Mouse (Mus musculus) adrenal gland, postnatal 14 days (tissue): ENCODE data around the gene Tcf7l2. TPM values are rescaled to one million over a fixed set of nuclear protein-coding genes. Genes with fewer than 3 reads are reported as not detected.

ENCODE experiments used
- DNase-seq: peaks from one replicate; pipeline ENCODE4 v3.0.0; 2021; ENCODE audit warnings: mixed read lengths
- long read RNA-seq, 2 experiments: library from polyadenylated mRNA; stranded (forward); transcript quantifications; one replicate each; pipeline ENCODE4 v2.0.0; 2021
- total RNA-seq: library from RNA; stranded (reverse); gene quantifications from 2 replicates; pipeline ENCODE4 v1.2.3, GENCODE M21; 2021

The Tcf7l2 gene
- 26.6 and 29.7 TPM in 2 replicates for total RNA-seq
- long read RNA-seq, experiment 1, partial matches to known transcripts, result 1 of 12 reads
- long read RNA-seq, experiment 1, other reads (novel, unspliced or antisense), result 10 of 12 reads
- long read RNA-seq, experiment 2, partial matches to known transcripts, result 2 of 8 reads
- long read RNA-seq, experiment 2, other reads (novel, unspliced or antisense), result 6 of 8 reads

GRCm38 (mm10) chr19:55741439-55741928 is at the start of gene Tcf7l2:
Tcf7l2 (plus strand) TSS chr19:55741820.
- peak; percentile 95 for DNase-seq

- no peak for DNase-seq
These were observed 47.0 kb upstream of the Tcf7l2 start for GRCm38 (mm10) chr19:55694651-55695050.

DNA sequence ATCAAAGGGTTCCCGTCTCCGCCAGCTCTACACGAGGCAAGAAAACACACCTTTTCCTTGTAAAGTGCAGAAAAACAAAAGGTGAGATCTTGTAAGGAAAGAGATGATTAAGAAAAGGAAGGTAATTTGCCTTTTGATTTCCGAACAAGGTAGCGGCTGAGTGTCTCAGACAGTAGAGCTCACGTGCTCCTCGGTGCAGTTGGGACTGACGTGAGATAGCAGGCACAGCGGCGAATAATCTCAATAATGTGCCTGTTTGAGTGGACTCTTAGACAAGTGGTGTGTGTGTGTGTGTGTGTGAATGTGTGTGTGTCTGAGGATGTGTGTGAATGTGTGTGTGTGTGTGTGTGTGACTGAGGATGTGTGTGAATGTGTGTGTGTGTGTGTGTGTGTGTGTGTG is 46.2 kb upstream of the Tcf7l2 start:
- no peak for DNase-seq

DNA sequence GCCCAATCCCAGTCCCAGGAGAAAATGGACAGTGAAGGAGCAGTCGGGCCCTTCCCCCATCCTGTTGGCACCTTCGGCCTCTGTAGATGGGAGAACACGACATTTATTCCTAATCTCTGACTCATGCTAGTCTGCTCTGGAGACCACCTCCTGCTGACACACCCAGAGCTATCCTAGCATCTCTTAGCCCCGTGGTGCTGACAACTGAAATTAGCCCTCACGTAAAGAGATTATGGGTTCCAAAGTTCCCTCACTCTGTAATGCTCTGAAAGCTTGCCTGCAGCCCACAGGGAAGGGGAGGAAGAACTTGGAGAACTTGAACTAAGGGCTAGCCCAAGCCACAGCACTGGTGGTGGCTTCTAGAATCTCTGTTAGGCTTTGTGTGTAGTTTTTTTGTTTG is 42.7 kb upstream of the Tcf7l2 start:
- no peak for DNase-seq

DNA sequence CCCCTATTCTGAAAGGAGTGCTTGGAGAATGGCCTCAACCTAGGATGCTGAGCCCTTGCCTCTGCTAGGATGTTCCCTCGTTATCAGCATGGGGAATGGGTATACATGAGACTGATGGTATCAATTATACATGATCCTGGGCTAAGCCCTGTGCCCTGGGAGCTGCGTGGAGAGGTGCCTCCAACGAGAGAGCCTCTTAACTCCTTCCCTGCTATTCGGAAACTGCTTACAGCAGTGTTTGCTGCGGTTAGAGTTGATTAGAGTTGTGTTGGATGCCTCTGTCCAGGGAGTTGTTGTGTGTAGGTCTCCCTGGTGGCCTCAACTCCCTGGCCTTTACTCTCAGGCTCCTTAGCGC is 41.4 kb upstream of the Tcf7l2 start:
- no peak for DNase-seq

DNA sequence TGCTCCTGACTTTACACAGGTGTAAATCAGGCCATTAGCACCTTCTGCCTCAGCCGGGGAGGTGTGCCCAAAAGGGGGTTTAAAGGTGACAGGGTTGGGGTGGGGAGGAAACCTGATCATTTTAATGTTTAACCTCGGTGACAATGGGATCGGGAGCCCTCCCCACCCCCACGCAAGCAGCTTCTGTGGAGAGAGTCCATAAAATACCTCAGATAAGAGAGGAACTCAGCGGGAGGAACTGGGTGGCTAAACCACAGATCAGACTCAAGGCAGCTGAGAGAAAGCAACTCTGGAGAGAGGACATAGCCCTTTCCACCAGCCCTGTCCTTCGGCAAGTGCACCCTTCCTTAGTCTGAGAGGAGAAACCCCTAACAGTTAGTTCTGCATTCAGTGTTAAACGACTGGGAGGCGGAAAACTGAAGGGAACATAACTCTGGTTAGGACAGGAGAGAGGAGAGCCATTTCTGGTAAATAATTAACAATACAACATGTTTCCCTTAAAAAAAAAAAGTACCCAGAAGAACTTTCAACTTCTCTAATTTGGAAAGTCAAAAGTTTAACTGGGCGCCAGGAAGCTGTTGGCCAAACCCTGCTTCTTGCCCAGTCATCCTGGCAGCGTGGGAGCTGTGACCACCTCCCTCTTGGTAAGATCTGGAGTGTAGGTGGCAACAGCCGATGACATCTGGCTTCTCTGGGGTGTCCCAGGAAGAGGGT is 40.9 kb upstream of the Tcf7l2 start:
- DNase-seq, result no peak

GRCm38 (mm10) chr19:55701283-55701633 is 40.4 kb upstream of the Tcf7l2 start:
- no peak for DNase-seq

DNA sequence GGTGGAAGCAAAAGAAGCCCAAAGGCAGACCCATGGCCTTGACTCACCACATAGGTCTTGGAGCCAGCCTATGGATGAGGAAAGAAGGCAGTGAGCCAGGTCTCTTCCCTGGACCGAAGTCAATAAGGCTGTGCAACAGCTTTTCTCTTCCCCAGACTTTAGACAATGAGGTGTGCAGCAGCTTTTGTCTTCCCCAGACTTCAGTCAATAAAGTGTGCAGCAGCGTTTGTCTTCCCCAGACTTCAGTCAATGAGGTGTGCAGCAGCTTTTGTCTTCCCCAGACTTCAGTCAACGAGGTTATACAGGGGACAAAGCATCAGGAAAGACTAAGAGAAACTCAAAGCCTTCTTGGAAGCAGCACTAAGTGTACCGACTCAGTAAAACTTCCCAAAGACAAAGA is 39.5 kb upstream of the Tcf7l2 start:
- DNase-seq, result no peak

- DNase-seq, result no peak
These were observed 38.9 kb upstream of the Tcf7l2 start for GRCm38 (mm10) chr19:55702716-55703115.

GRCm38 (mm10) chr19:55704071-55704470 is 37.5 kb upstream of the Tcf7l2 start:
- no peak for DNase-seq

DNA sequence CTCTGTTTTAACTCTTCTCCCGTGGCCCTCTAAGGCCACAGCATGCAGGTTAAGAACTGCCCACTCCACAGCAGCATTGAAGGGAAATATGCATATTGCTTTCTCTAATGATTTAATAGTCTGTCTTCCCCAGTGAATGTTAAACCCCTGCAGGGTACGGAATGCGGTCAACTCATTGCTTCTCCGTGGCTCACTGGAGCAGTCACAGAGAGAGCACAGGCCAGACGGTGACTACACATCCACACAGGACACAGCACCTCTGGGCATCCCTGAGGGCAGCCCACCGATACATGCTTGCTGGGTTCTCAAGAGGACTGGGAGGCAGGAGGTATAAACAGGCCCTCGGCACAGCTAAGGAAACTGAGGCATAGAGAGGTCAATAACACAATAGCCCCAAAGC is 35.3 kb upstream of the Tcf7l2 start:
- DNase-seq, result no peak

DNA sequence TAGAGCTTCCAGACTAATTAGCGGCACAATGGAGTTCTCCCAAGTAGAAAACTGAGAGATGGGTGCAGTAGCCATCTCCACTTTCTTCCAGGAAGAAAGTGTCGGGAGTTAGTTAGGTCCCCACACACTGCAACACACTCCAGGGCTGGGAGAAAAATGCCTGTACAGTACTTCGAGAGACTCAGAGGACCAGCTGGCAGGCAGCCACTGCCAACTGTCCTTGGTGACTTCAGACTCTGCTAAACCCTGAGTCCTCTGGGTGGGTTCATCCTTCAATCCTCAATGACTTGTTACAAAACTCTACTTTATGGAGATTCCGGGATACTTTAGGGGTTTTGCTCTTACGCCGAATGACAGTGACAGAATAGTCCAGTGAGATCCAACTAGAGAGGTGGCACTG is 34.8 kb upstream of the Tcf7l2 start:
- DNase-seq, result peak; percentile 72

- no peak for DNase-seq
These were observed 33.5 kb upstream of the Tcf7l2 start for GRCm38 (mm10) chr19:55708031-55708554.

DNA sequence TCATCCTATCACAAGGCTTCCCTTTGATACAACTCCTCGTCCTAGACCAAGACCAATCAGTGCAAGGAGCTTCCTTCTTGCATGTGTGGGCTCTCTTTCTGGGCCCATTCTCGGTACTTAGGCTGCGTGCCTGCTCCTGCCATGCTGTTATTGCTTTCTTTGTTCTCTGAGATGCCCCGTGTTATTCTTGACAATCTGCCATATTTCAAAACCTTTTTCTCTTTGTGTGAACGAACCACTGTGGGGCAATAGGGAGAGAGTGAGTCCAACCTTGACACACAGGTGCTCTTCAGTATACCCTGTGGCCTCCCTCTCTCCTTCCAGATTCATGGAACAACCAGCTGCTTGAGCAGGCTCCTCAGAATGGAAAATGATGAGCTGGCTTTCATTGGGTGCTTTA is 30.8 kb upstream of the Tcf7l2 start:
- no peak for DNase-seq

DNA sequence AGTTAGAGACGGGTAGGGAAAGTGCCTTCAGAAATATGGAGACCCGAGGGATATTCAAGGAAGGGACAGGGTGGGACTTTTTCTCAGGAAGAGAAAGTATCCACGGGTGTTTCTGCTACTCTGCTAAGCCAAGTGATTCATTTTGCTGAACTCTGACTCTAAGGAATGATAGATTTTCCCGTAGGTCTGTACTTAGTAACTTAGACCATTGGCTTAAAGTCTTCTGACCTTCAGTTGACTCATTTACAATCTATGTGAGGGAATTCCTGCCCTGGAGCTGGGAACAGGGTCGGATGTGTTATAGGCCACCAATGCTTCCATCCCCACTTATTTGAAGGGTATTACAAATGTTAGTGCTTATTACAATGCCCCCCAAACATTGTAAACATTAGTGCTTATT is 29.9 kb upstream of the Tcf7l2 start:
- no peak for DNase-seq

DNA sequence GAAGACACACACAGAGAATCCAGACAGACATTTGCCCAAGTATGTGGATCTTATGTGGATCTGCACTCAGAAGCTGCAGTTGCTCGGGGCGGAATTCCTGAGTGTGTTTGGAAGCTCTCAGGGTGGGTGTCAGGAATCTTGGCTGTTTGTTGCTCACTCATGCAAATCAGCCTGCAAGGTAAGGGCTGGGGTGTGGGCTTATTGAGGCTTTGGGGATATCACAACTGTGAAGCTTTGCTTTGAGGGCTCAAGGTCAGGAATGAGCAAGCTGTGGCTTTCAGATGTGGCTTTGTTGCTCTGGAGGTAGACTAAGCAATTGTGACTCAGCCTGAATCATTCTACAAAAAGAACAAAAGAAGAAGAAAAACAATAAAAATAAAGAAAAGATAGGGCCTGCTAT is 28.9 kb upstream of the Tcf7l2 start:
- DNase-seq, result peak; percentile 10

DNA sequence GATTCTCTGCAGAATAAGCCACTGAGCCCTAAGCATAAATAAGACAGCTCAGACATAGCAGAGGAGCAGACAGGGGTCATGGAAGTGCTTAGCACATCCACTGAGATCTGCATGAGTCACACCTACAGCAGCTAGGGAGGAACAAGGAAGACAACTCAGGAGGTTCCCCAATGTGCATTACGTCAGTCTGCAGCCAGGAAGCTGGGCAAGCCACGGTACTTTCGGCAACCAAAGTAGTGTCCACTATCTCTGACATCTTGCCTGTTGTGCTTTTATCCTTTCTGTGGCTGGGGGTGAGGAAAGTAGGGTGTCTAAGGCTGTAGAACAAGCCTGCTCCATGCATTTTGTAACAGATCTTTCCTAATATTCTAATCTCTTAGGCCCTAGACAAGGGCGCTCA is 27.6 kb upstream of the Tcf7l2 start:
- DNase-seq, result peak; percentile 22

DNA sequence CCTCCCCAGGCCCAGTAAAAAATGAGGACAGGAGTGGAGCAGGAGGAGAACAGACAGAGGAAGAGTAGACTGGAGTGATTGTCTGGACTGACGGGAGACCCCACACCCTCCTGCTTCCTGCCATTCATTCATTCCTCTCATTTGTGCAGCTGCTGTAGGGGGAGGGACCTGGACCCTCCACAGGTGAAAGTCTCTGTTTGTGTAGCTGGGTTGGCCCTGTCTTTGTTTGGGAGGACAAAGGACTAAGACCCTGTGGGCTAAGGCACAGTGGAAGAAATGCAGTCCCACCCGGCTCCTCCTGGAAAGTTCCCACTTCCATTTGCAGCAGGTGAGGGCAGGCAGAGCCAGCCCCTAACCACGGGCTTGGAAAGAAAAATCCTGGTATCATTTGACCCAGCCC is 27.0 kb upstream of the Tcf7l2 start:
- no peak for DNase-seq

DNA sequence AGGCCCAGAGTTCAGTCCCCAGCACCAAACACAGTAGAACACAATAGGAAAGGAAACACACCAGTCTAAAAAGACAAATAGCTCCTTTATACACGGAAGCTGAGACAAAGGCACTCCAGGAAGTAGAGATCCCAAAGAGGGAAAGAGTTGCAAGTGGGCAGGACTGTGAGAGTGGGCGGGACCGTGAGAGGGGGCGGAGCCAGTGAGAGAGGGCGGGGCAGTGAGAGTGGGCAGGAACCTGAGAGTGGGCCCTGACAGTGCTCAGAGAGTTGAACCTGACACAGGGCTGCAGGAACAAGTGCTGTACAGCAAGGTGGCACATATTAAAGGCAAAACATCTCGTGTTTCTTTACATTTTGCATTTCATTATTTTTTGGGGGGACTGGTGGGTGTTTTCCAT is 22.5 kb upstream of the Tcf7l2 start:
- DNase-seq, result no peak

DNA sequence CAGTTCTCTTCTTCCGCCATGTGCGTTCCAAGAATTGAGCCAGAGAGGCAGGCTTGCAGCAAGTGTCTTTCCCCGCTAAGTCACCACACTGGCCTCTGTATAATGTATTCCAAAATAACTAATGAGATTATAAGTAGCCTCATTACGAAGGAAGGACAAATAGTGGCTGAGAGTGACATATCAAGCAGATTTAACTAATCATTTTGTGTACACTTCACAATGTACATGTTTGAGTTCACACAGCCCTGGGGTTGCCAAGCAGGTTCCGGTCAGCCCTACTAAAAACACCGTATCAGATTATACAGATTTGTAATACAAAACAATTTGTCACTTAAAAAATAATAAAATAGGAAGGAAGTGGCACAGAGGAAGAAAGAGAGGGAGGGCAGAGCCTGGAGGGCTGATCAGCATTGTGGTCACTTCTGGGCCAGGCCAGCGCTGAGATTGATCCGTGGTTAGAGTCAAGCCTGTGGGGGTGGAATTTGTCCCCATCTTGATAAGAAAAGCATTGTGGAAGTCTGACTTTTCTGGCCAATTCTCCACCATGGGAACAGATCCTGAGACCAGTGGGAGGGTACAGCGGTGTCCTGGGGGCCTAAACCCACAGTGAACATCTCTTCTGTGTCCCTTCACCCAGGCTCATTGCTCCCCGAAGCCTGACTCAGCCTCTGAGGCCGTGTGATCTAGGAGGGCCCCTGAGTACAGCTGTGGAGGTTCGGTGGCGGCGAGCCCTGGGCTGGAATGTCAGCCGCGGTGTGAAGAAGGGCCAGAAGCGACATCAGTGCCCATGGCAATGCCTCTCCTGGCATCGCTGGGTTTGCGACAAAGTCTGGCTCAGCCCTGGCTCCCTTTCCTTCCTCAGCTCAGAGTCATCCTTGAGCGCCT is 21.9 kb upstream of the Tcf7l2 start:
- no peak for DNase-seq

DNA sequence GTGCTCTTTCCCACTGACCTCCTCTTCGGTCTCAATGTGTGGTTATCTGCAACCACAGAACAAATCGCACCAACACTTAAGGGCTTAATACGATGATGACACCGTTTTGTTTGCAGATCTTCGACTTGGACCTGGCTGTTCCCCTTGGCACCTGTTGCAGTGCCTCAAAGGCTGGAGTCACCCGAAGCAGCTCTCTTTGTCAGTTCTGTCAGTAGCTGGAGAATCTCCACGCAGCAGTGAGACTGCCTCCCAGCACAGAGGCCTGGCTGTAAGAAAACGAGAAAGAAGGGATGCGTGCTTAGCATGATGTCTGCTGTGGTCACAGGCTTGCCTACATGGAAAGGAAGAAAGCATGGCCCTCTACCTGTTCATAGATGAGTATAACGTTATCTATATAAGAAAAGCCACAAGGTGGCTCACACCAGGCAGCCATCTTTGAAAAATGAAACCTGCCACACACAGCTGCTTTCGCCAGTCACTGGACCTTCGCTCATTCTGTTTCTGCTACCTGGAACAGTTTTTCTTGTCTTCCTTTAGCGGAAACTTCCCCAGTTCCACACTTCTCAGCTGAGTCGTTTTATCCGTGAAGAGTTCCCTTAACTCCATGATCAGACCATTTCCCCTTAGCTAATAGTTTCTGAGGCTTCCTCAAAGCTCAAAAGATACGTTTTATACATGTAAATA is 21.1 kb upstream of the Tcf7l2 start:
- no peak for DNase-seq

GRCm38 (mm10) chr19:55722376-55722775 is 19.2 kb upstream of the Tcf7l2 start:
- DNase-seq, result no peak

- no peak for DNase-seq
These were observed 12.2 kb upstream of the Tcf7l2 start for GRCm38 (mm10) chr19:55729376-55729775.
